Mouse (Mus musculus) G1E (cell line): ENCODE data around the gene Mylk.

ENCODE experiments used
- CTCF ChIP-seq: IDR thresholded peaks from 2 replicates; pipeline ENCODE4 v1.5.1; 2012; ENCODE audit warnings: low read depth, low read length, inconsistent platforms, mixed read lengths
- GATA1 ChIP-seq: IDR thresholded peaks from 2 replicates; pipeline ENCODE4 v1.6.1; 2012; ENCODE audit warnings: borderline replicate concordance, low read length, inconsistent platforms, mixed read lengths
- GATA2 ChIP-seq: IDR thresholded peaks from 2 replicates; pipeline ENCODE4 v1.6.1; 2012; ENCODE audit warnings: low read depth, low read length, inconsistent platforms, borderline replicate concordance
- POLR2AphosphoS5 ChIP-seq: IDR thresholded peaks from 2 replicates; pipeline ENCODE4 v1.6.1; 2012; ENCODE audit warnings: low read depth, low read length, inconsistent platforms; ENCODE audit not compliant: insufficient replicate concordance

DNA sequence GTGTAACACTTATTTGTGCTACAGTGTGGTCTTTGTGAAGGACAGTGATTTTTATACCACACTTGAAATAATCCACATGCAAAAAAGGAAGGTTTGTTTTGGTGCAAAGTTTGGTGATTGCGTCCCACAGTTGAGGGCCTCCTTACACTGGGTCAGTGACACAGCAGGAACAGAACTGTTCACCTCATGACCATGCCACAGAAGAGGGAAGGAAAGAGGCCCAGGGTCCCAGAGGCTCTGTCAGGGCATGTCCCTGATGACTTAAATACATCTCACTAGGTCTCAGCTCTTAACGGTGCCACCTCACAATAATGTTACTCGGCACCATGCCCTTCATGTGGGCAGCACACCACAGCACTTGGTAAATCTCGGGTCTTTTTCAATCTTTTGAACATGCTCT, 280.3 kb downstream of the Mylk start:
- TF ChIP-seq CTCF (no peak), GATA1 (no peak), POLR2AphosphoS5 (no peak), GATA2 (no peak)
